Mouse (Mus musculus) bone marrow, adult 2 months (tissue): ENCODE data around the gene Fam47e.

Experiments used
- CTCF ChIP-seq: fragments of 200-500 bp; IDR thresholded peaks from 2 replicates; pipeline ENCODE4 v1.5.1; 2011; ENCODE audit warnings: low read length, control low read depth; ENCODE audit not compliant: control insufficient read depth, insufficient read depth
- POLR2A ChIP-seq: fragments of 200-500 bp; IDR thresholded peaks from 2 replicates; pipeline ENCODE4 v1.6.1; 2011; ENCODE audit warnings: low read depth, mild to moderate bottlenecking, control low read depth, low read length, borderline replicate concordance; ENCODE audit not compliant: control insufficient read depth

GRCm38 (mm10) chr5:92554891-92555511 lies at the start of gene Fam47e:
- TF ChIP-seq CTCF (no peak), POLR2A (no peak)
